16 mouse cellular contexts compared by ENCODE assay signal in genomic region chr19:53013744-53014143, GRCm38 (mm10). TPM values are rescaled to one million over a fixed set of nuclear protein-coding genes. Genes with fewer than 3 reads are reported as not detected.
DNase-seq lines count a peak whose midpoint lies in the region; ATAC-seq and TF ChIP-seq lines count a peak whose summit lies in the region.
"Had no signal": no experiment of that assay in that cellular context is flagged by ENCODE, and none has a peak within 500 bp of the region (broad histone marks: within the 10 kb centered on the region; RNA-seq: fewer than 3 reads in every experiment).

No protein-coding gene starts in this region.

- DNase-seq in heart, adult 18-20 months, result peak; percentile 67 to 79
- DNase-seq in heart, adult 2 months, result peak in 1 of 2 experiments; percentile 66
- no peak for DNase-seq in heart, postnatal 0 days (ENCODE audit: low spot score)
- peak; percentile 37 to 56 for DNase-seq in natural killer cell, adult 2 months (ENCODE audit: low spot score in 2 of 2)
- DNase-seq in hindbrain, embryonic 10.5 days (ENCODE audit: low spot score), result no peak
- no peak for DNase-seq in stomach, postnatal 0 days (ENCODE audit: low spot score)
- DNase-seq: cerebellum, postnatal 14 days; kidney, adult 8-10 months; kidney, postnatal 25 days; liver, postnatal 0 days; lung, postnatal 14 days had no signal

- no peak overlapping the region for H3K9ac ChIP-seq in heart, embryonic 11.5 days (ENCODE audit: low read depth, low read length)
- H3K9ac ChIP-seq in heart, adult 2 months (ENCODE audit: low read depth, low read length), result no peak overlapping the region
- H3K9ac ChIP-seq in heart, postnatal 0 days (replicated peaks; ENCODE audit: low read depth, low read length), result no peak overlapping the region
- no peak overlapping the region for H3K9ac ChIP-seq in stomach, postnatal 0 days (ENCODE audit: low read length)
- H3K9ac ChIP-seq: forebrain, embryonic 13.5 days; limb, embryonic 15.5 days; liver, postnatal 0 days; midbrain, embryonic 12.5 days had no signal

- peaks cover 59% of the 10 kb centered on the region for H3K4me1 ChIP-seq in heart, embryonic 11.5 days (ENCODE audit: control insufficient read depth, insufficient read depth, low read length)
- peaks cover 5% of the 10 kb centered on the region for H3K4me1 ChIP-seq in heart, adult 2 months (ENCODE audit: control insufficient read depth, insufficient read depth, low read length)
- H3K4me1 ChIP-seq in heart, postnatal 0 days (ENCODE audit: control insufficient read depth, insufficient read depth), result peaks cover 46% of the 10 kb centered on the region
- H3K4me1 ChIP-seq in hindbrain, embryonic 10.5 days (replicated peaks), result peaks cover 11% of the 10 kb centered on the region; the same call in 1 of the 2 replicates
- H3K4me1 ChIP-seq in stomach, postnatal 0 days (replicated peaks; ENCODE audit: control insufficient read depth, insufficient read depth), result no peaks in the 10 kb centered on the region; the same call in 1 of the 2 replicates

- H3K36me3 ChIP-seq in heart, embryonic 11.5 days (ENCODE audit: control insufficient read depth, insufficient read depth, low read length), result peaks cover 5% of the 10 kb centered on the region
- H3K36me3 ChIP-seq in heart, adult 2 months (ENCODE audit: control insufficient read depth, insufficient read depth, low read length), result no peaks in the 10 kb centered on the region
- H3K36me3 ChIP-seq in heart, postnatal 0 days (replicated peaks; ENCODE audit: control insufficient read depth, insufficient read depth, low read length), result peaks cover 51% of the 10 kb centered on the region
- H3K36me3 ChIP-seq in hindbrain, embryonic 10.5 days, result peaks cover 79% of the 10 kb centered on the region
- H3K36me3 ChIP-seq in stomach, postnatal 0 days (ENCODE audit: control insufficient read depth, insufficient read depth, low read length), result 0 out of 2 replicates have a peak, but pooled peaks cover 2% of the 10 kb centered on the region

- H3K4me2 ChIP-seq in heart, embryonic 11.5 days, result no peak overlapping the region
- no peak overlapping the region for H3K4me2 ChIP-seq in heart, postnatal 0 days (ENCODE audit: low read depth, low read length)
- no peak overlapping the region for H3K4me2 ChIP-seq in stomach, postnatal 0 days (replicated peaks; ENCODE audit: low read depth)
- H3K4me2 ChIP-seq: limb, embryonic 15.5 days; midbrain, embryonic 12.5 days had no signal

- H3K4me3 ChIP-seq in heart, embryonic 11.5 days (ENCODE audit: low read depth, low read length), result no peak overlapping the region
- no peak overlapping the region for H3K4me3 ChIP-seq in heart, adult 2 months
- no peak overlapping the region for H3K4me3 ChIP-seq in heart, postnatal 0 days (ENCODE audit: low read depth, low read length)
- H3K4me3 ChIP-seq in hindbrain, embryonic 10.5 days, result no peak overlapping the region
- no peak overlapping the region for H3K4me3 ChIP-seq in stomach, postnatal 0 days (ENCODE audit: low read depth, low read length)
- H3K4me3 ChIP-seq: forebrain, embryonic 13.5 days; limb, embryonic 15.5 days; midbrain, embryonic 12.5 days had no signal

- H3K27ac ChIP-seq in heart, embryonic 11.5 days (ENCODE audit: low read depth, low read length), result no peak overlapping the region
- H3K27ac ChIP-seq in heart, adult 2 months, result peak overlapping the region; percentile 45
- H3K27ac ChIP-seq in heart, postnatal 0 days (ENCODE audit: low read depth), result 0 out of 2 replicates have a peak overlapping the region, but pooled peaks have one; percentile 8
- H3K27ac ChIP-seq in hindbrain, embryonic 10.5 days, result no peak overlapping the region
- H3K27ac ChIP-seq in stomach, postnatal 0 days (replicated peaks), result no peak overlapping the region
- H3K27ac ChIP-seq: forebrain, embryonic 13.5 days; midbrain, embryonic 12.5 days had no signal

- WGBS in heart, embryonic 11.5 days (ENCODE audit: insufficient replicate concordance), result 94% methylated on average over 3 of the region's 3 CpGs
- WGBS in heart, adult 2 months, result 53% methylated on average over 3 of the region's 3 CpGs
- 77% methylated on average over 3 of the region's 3 CpGs for WGBS in heart, postnatal 0 days
- 95% methylated on average over 3 of the region's 3 CpGs for WGBS in hindbrain, embryonic 10.5 days
- WGBS in stomach, postnatal 0 days, result 84% methylated on average over 3 of the region's 3 CpGs

- TF ChIP-seq CTCF in heart, adult 2 months (IDR thresholded peaks at IDR 0.05), result no peak
- TF ChIP-seq CTCF in heart, postnatal 0 days (IDR thresholded peaks at IDR 0.05; ENCODE audit: low read depth), result no peak
- no peak for TF ChIP-seq CTCF in stomach, postnatal 0 days (IDR thresholded peaks at IDR 0.05; ENCODE audit: low read depth)

- H3K27me3 ChIP-seq in heart, embryonic 11.5 days (ENCODE audit: control insufficient read depth, insufficient read depth, low read length), result no peaks in the 10 kb centered on the region
- no peaks in the 10 kb centered on the region for H3K27me3 ChIP-seq in heart, adult 2 months (ENCODE audit: control insufficient read depth, insufficient read depth, low read length)
- H3K27me3 ChIP-seq in heart, postnatal 0 days (ENCODE audit: control insufficient read depth, insufficient read depth, low read length), result no peaks in the 10 kb centered on the region
- H3K27me3 ChIP-seq in hindbrain, embryonic 10.5 days (ENCODE audit: insufficient read depth, poor library complexity, severe bottlenecking), result no peaks in the 10 kb centered on the region
- no peaks in the 10 kb centered on the region for H3K27me3 ChIP-seq in stomach, postnatal 0 days (ENCODE audit: control insufficient read depth, insufficient read depth, low read length)
- H3K27me3 ChIP-seq: forebrain, embryonic 13.5 days; limb, embryonic 15.5 days; midbrain, embryonic 12.5 days had no signal

- intact Hi-C loops in heart, adult 2 months (cut with DNase I), result no loop called here

- ATAC-seq in heart, embryonic 11.5 days (replicated peaks; ENCODE audit: insufficient number of reproducible peaks, low FRiP score, low TSS enrichment), result no peak
- ATAC-seq in heart, postnatal 0 days (ENCODE audit: insufficient read depth, low read depth), result no peak
- no peak for ATAC-seq in stomach, postnatal 0 days (ENCODE audit: low FRiP score, low TSS enrichment)
- ATAC-seq: forebrain, embryonic 13.5 days; inflammation-experienced regulatory T-cells, adult 6 months; liver, postnatal 0 days had no signal

- H3K79me2 ChIP-seq in heart, adult 2 months (replicated peaks; ENCODE audit: control insufficient read depth, insufficient read depth, low read length), result no peaks in the 10 kb centered on the region

- no peak for TF ChIP-seq POLR2A in heart, adult 2 months (IDR thresholded peaks at IDR 0.05; ENCODE audit: insufficient read depth, low read depth, low read length)

- TF ChIP-seq EP300 in heart, adult 2 months (IDR thresholded peaks at IDR 0.05; ENCODE audit: insufficient read depth, low read depth, low read length), result no peak
- no peak for TF ChIP-seq EP300 in heart, postnatal 0 days (IDR thresholded peaks at IDR 0.05; ENCODE audit: low read depth)
- no peak for TF ChIP-seq EP300 in stomach, postnatal 0 days (optimal IDR thresholded peaks at IDR 0.05)

- H3K9me3 ChIP-seq in heart, embryonic 11.5 days (replicated peaks; ENCODE audit: control insufficient read depth, low read length), result no peaks in the 10 kb centered on the region
- no peaks in the 10 kb centered on the region for H3K9me3 ChIP-seq in heart, postnatal 0 days (replicated peaks; ENCODE audit: control insufficient read depth, low read length)
- no peaks in the 10 kb centered on the region for H3K9me3 ChIP-seq in hindbrain, embryonic 10.5 days
- H3K9me3 ChIP-seq in stomach, postnatal 0 days (ENCODE audit: control insufficient read depth, low read length), result no peaks in the 10 kb centered on the region
- H3K9me3 ChIP-seq: forebrain, embryonic 13.5 days; limb, embryonic 15.5 days; midbrain, embryonic 12.5 days had no signal

RNA-seq across cellular contexts. Expression of gene Xpnpep1, which starts 26.3 kb away (rescaled TPM):
- 10 to 100 TPM; 65.2 to 73.3 TPM for total RNA-seq in heart, adult 18-20 months (2021)
- 180 and 211 TPM in 2 replicates for polyA plus RNA-seq in heart, embryonic 11.5 days (2014; fragmentation: Nextera tagmentation; extraction: Ambion mirVana)
- 10 to 100 TPM; 59.8 to 70.1 TPM for total RNA-seq in heart, adult 2 months (2021)
- 49.8 and 71.9 TPM in 2 replicates for polyA plus RNA-seq in heart, adult 2 months (2012; rRNA removed)
- total RNA-seq in heart, postnatal 0 days (2014; rRNA removed; ENCODE audit: low replicate concordance), result 107 and 134 TPM in 2 replicates
- 106 and 119 TPM in 2 replicates for polyA plus RNA-seq in heart, postnatal 0 days (2015; fragmentation: Nextera tagmentation; extraction: Ambion mirVana)
- 153 and 156 TPM in 2 replicates for polyA plus RNA-seq in hindbrain, embryonic 10.5 days (2016; fragmentation: Nextera tagmentation; extraction: Ambion mirVana)
- polyA plus RNA-seq in stomach, postnatal 0 days (2015; fragmentation: Nextera tagmentation; extraction: Ambion mirVana), result 106 and 111 TPM in 2 replicates

Comparison
In these comparisons a context has a peak if more than half of its experiments do, and no peak if none do; other contexts are left out.
1. DNase-seq: peak in heart, adult 18-20 months (2 of 2) and natural killer cell, adult 2 months (2 of 2); none in heart, postnatal 0 days (single experiment), hindbrain, embryonic 10.5 days (single experiment) and stomach, postnatal 0 days (single experiment).
2. H3K27ac ChIP-seq: peak in heart, adult 2 months (single experiment) and heart, postnatal 0 days (single experiment); none in heart, embryonic 11.5 days (single experiment), hindbrain, embryonic 10.5 days (single experiment) and stomach, postnatal 0 days (single experiment).